Mouse (Mus musculus) limb, embryonic 13.5 days (tissue): ENCODE data around the gene Ssxb2. TPM values are rescaled to one million over a fixed set of nuclear protein-coding genes. Genes with fewer than 3 reads are reported as not detected.
"Not testable (repeated sequence)": the region's sequence is repeated elsewhere in the genome, so short reads cannot be mapped to it uniquely, and the experiment has no call there.

Experiments used
- ATAC-seq: fragments of 200-750 bp; cut with Nextera tagmentation; 2 replicates; pipeline ENCODE4 v1.8.0; 2017; ENCODE audit warnings: low read depth, moderate number of reproducible peaks, moderate TSS enrichment; ENCODE audit not compliant: low FRiP score
- H3K27ac ChIP-seq: fragments of 300-500 bp; sonication (generic); 2 replicates; pipeline ENCODE4 v1.5.1; 2015; ENCODE audit warnings: inconsistent platforms, mild to moderate bottlenecking, moderate library complexity
- H3K27me3 ChIP-seq: fragments of 300-500 bp; sonication (generic); 2 replicates; pipeline ENCODE4 v1.6.1; 2015; ENCODE audit warnings: mild to moderate bottlenecking, inconsistent platforms
- H3K36me3 ChIP-seq: fragments of 300-500 bp; sonication (generic); 2 replicates; pipeline ENCODE4 v1.6.1; 2015; ENCODE audit warnings: inconsistent platforms, mild to moderate bottlenecking, moderate library complexity
- H3K4me1 ChIP-seq: fragments of 300-500 bp; sonication (generic); 2 replicates; pipeline ENCODE4 v1.6.1; 2015; ENCODE audit warnings: inconsistent platforms
- H3K4me2 ChIP-seq: fragments of 300-500 bp; sonication (generic); replicated peaks from 2 replicates; pipeline ENCODE4 v1.6.1; 2015; ENCODE audit warnings: inconsistent platforms, mild to moderate bottlenecking, moderate library complexity
- H3K4me3 ChIP-seq: fragments of 300-500 bp; sonication (generic); 2 replicates; pipeline ENCODE4 v1.5.1; 2015; ENCODE audit warnings: moderate library complexity, mild to moderate bottlenecking, inconsistent platforms
- H3K9ac ChIP-seq: fragments of 300-500 bp; sonication (generic); 2 replicates; pipeline ENCODE4 v1.6.1; 2015; ENCODE audit warnings: mild to moderate bottlenecking, inconsistent platforms
- H3K9me3 ChIP-seq: fragments of 300-500 bp; sonication (generic); 2 replicates; pipeline ENCODE4 v1.6.1; 2016; ENCODE audit warnings: inconsistent platforms
- WGBS: fragments of 180-500 bp; shearing (Covaris S2); methylation state at CpG from one replicate; pipeline ENCODE4 v1.1.7; 2015; 5-methylcytosine and 5-hydroxymethylcytosine counted together
- polyA plus RNA-seq: library from polyadenylated mRNA; unstranded; fragments of >200 nt; fragmentation: Nextera tagmentation; extraction: Ambion mirVana; gene quantifications from 2 replicates; pipeline ENCODE4 v1.2.1, GENCODE M21; 2015

Ssxb2 gene
- polyA plus RNA-seq, result not detected in 2 replicates

DNA sequence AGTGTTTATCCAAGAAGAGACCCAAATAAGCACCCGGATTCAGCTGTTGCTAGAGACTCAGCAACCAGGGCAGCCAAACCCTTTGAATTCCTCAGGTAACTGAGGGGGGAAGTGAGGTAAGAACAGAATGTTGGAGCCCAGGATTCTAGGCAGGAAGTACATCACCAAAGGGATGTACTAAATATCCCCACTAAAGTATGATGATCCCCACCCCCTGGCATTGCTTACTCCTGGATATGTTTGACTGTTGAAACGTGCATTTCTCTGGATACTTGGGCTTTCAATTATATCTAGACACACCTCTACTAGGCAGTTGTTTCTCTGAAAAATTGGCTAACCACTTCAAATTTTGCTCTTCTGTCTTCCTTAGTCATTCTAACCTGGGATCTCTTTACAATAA lies at the start of gene Ssxb2:
Gene Ssxb2 (minus strand): TSS at position 101 of the 400 bp plus-strand sequence.
- H3K9me3 ChIP-seq, ATAC-seq, H3K4me1 ChIP-seq, H3K9ac ChIP-seq, H3K36me3 ChIP-seq, H3K4me2 ChIP-seq, H3K27me3 ChIP-seq, H3K4me3 ChIP-seq, H3K27ac ChIP-seq: not testable (repeated sequence)
- WGBS, result 70% methylated on average over 2 of the region's 2 CpGs

DNA sequence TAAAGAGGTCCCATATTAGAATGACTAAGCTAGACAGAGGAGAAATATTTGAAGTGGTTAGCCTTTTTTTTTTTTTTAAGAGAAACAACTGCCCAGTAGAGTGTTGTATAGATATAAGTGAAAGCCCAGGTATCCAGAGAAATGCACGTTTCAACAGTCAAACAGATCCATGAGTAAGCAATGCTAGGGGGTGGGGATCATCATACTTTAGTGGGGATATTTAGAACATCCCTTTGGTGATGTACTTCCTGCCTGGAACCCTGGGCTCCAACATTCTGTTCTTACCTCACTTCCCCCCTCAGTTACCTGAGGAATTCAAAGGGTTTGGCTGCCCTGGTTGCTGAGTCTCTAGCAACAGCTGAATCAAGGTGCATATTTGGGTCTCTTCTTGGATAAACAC lies 48.5 kb downstream of the Ssxb2 start, which contains the start of gene Ssxb1:
Gene Ssxb1 (plus strand): TSS at position 301 of the 400 bp plus-strand sequence.
- not testable (repeated sequence) for H3K27ac ChIP-seq, H3K4me1 ChIP-seq, H3K9me3 ChIP-seq, H3K4me3 ChIP-seq, H3K27me3 ChIP-seq, H3K36me3 ChIP-seq, ATAC-seq, H3K9ac ChIP-seq, H3K4me2 ChIP-seq
- WGBS, result 29% methylated on average over 1 of the region's 1 CpGs

Other genes starting within 250 kb of the Ssxb2 start
- 46.3 and 49.0 TPM in 2 replicates for gene Ftsj1, start 209.3 kb downstream of the Ssxb2 start, polyA plus RNA-seq
- gene Slc38a5, start 190.6 kb downstream of the Ssxb2 start, polyA plus RNA-seq, result 0.93 and 1.0 TPM in 2 replicates
- gene Ssxb10, start 134.3 kb downstream of the Ssxb2 start, polyA plus RNA-seq, result not detected in 2 replicates
- gene Ssxb9, start 94.7 kb downstream of the Ssxb2 start, polyA plus RNA-seq, result not detected in 2 replicates
- gene Ssxb1, start 48.4 kb downstream of the Ssxb2 start, polyA plus RNA-seq, result not detected in 2 replicates
- gene Gm14459, start 63.2 kb upstream of the Ssxb2 start, polyA plus RNA-seq, result not detected in 2 replicates
- gene Ssxb6, start 86.5 kb upstream of the Ssxb2 start, polyA plus RNA-seq, result not detected in 2 replicates
- gene Ssxb3, start 130.1 kb upstream of the Ssxb2 start, polyA plus RNA-seq, result not detected in 2 replicates
- gene Ssxb8, start 229.1 kb upstream of the Ssxb2 start, polyA plus RNA-seq, result not detected in 2 replicates